Comparison of ENCODE assay signal across 23 mouse cellular contexts in genomic region chr11:94615494-94615893, GRCm38 (mm10). TPM values are rescaled to one million over a fixed set of nuclear protein-coding genes. Genes with fewer than 3 reads are reported as not detected.
DNase-seq lines count a peak whose midpoint lies in the region; ATAC-seq lines count a peak whose summit lies in the region.
"Had no signal": no experiment of that assay in that cellular context is flagged by ENCODE, and none has a peak within 500 bp of the region (broad histone marks: within the 10 kb centered on the region; RNA-seq: fewer than 3 reads in every experiment).

No protein-coding gene starts in this region.

- H3K27me3 ChIP-seq in forebrain, embryonic 14.5 days (replicated peaks; ENCODE audit: control insufficient read depth, insufficient read depth, low read length) = no peaks in the 10 kb centered on the region
- H3K27me3 ChIP-seq in forebrain, embryonic 12.5 days = peaks cover 3% of the 10 kb centered on the region; the same call in 1 of the 2 replicates
- H3K27me3 ChIP-seq in midbrain, embryonic 12.5 days = peaks cover 21% of the 10 kb centered on the region
- H3K27me3 ChIP-seq: embryonic facial prominence, embryonic 12.5 days had no signal

- H3K9me3 ChIP-seq in forebrain, embryonic 14.5 days (replicated peaks; ENCODE audit: control insufficient read depth, low read length) = no peaks in the 10 kb centered on the region
- peaks cover 3% of the 10 kb centered on the region; the same call in 1 of the 2 replicates for H3K9me3 ChIP-seq in forebrain, embryonic 12.5 days
- H3K9me3 ChIP-seq in midbrain, embryonic 12.5 days = no peaks in the 10 kb centered on the region
- H3K9me3 ChIP-seq: embryonic facial prominence, embryonic 12.5 days; limb, embryonic 13.5 days had no signal

- 25% methylated on average over 4 of the region's 4 CpGs for WGBS in forebrain, embryonic 14.5 days
- WGBS in forebrain, embryonic 12.5 days = 22% methylated on average over 4 of the region's 4 CpGs
- WGBS in midbrain, embryonic 12.5 days = 19% methylated on average over 4 of the region's 4 CpGs

- no peak overlapping the region for H3K9ac ChIP-seq in forebrain, embryonic 14.5 days (ENCODE audit: low read length)
- H3K9ac ChIP-seq in forebrain, embryonic 12.5 days = no peak overlapping the region
- H3K9ac ChIP-seq in midbrain, embryonic 12.5 days (replicated peaks) = no peak overlapping the region
- H3K9ac ChIP-seq: embryonic facial prominence, embryonic 12.5 days; forebrain, postnatal 0 days; hindbrain, embryonic 14.5 days; limb, embryonic 13.5 days; liver, embryonic 14.5 days; lung, embryonic 14.5 days had no signal

- H3K4me3 ChIP-seq in forebrain, embryonic 14.5 days (ENCODE audit: low read depth, low read length) = no peak overlapping the region
- no peak overlapping the region for H3K4me3 ChIP-seq in forebrain, embryonic 12.5 days (replicated peaks)
- H3K4me3 ChIP-seq in midbrain, embryonic 12.5 days = no peak overlapping the region
- H3K4me3 ChIP-seq: embryonic facial prominence, embryonic 12.5 days; limb, embryonic 13.5 days had no signal

- no peak for ATAC-seq in forebrain, embryonic 14.5 days
- ATAC-seq in forebrain, embryonic 12.5 days (ENCODE audit: low FRiP score) = no peak
- ATAC-seq in midbrain, embryonic 12.5 days (ENCODE audit: low FRiP score, low read depth) = peak; percentile 52; the same call in 1 of the 2 replicates
- ATAC-seq: forebrain, postnatal 0 days had no signal

- H3K4me1 ChIP-seq in forebrain, embryonic 14.5 days (ENCODE audit: control insufficient read depth, insufficient read depth, low read length) = no peaks in the 10 kb centered on the region
- peaks cover 7% of the 10 kb centered on the region; the same call in 1 of the 2 replicates for H3K4me1 ChIP-seq in forebrain, embryonic 12.5 days
- peaks cover 4% of the 10 kb centered on the region; the same call in 1 of the 2 replicates for H3K4me1 ChIP-seq in midbrain, embryonic 12.5 days
- H3K4me1 ChIP-seq: embryonic facial prominence, embryonic 12.5 days; limb, embryonic 13.5 days had no signal

- H3K27ac ChIP-seq in forebrain, embryonic 14.5 days (ENCODE audit: low read depth, low read length) = no peak overlapping the region
- no peak overlapping the region for H3K27ac ChIP-seq in forebrain, embryonic 12.5 days
- H3K27ac ChIP-seq in midbrain, embryonic 12.5 days (replicated peaks) = no peak overlapping the region
- H3K27ac ChIP-seq: embryonic facial prominence, embryonic 12.5 days; hindbrain, embryonic 14.5 days; kidney, postnatal 0 days; limb, embryonic 13.5 days; liver, embryonic 14.5 days; stomach, postnatal 0 days had no signal

- DNase-seq in forebrain, embryonic 14.5 days (ENCODE audit: low spot score) = peak; percentile 24
- DNase-seq in testis, postnatal 14 days (ENCODE audit: low spot score) = peak; percentile 60
- DNase-seq in testis, postnatal 10 days (ENCODE audit: low spot score) = no peak
- DNase-seq in retina, postnatal 1 day = peak; percentile 67
- no peak for DNase-seq in urinary bladder, postnatal 14 days (ENCODE audit: low spot score)
- DNase-seq in thymus, postnatal 10 days (ENCODE audit: low spot score in 2 of 2) = no peak
- DNase-seq: adrenal gland, postnatal 36 days; cerebellum, adult 18-20 months; cerebellum, postnatal 14 days; forebrain, postnatal 0 days; gastrocnemius, postnatal 14 days; kidney, adult 2 months; lung, embryonic 14.5 days; lung, postnatal 4 days; thymus, postnatal 25 days had no signal

- H3K4me2 ChIP-seq in forebrain, embryonic 14.5 days (ENCODE audit: low read length) = no peak overlapping the region
- H3K4me2 ChIP-seq in forebrain, embryonic 12.5 days = no peak overlapping the region
- no peak overlapping the region for H3K4me2 ChIP-seq in midbrain, embryonic 12.5 days (replicated peaks)
- H3K4me2 ChIP-seq: embryonic facial prominence, embryonic 12.5 days; hindbrain, embryonic 14.5 days; limb, embryonic 13.5 days; lung, embryonic 14.5 days had no signal

- no peaks in the 10 kb centered on the region for H3K36me3 ChIP-seq in forebrain, embryonic 14.5 days (ENCODE audit: control insufficient read depth, insufficient read depth, low read length)
- H3K36me3 ChIP-seq in forebrain, embryonic 12.5 days (replicated peaks) = no peaks in the 10 kb centered on the region
- H3K36me3 ChIP-seq in midbrain, embryonic 12.5 days = no peaks in the 10 kb centered on the region
- H3K36me3 ChIP-seq: embryonic facial prominence, embryonic 12.5 days; limb, embryonic 13.5 days had no signal

RNA-seq across cellular contexts. Expression of gene Acsf2, which starts 13.8 kb away (rescaled TPM):
- 2.1 and 2.3 TPM in 2 replicates for polyA plus RNA-seq in forebrain, embryonic 14.5 days (2014; fragmentation: Nextera tagmentation; extraction: Ambion mirVana)
- 3.5 and 4.0 TPM in 2 replicates for polyA plus RNA-seq in forebrain, embryonic 12.5 days (2016; fragmentation: Nextera tagmentation; extraction: Ambion mirVana)
- 3.1 and 3.7 TPM in 2 replicates for polyA plus RNA-seq in midbrain, embryonic 12.5 days (2016; fragmentation: Nextera tagmentation; extraction: Ambion mirVana)

RNA-seq across cellular contexts. Expression of gene Lrrc59, which starts 14.1 kb away (rescaled TPM):
- polyA plus RNA-seq in forebrain, embryonic 14.5 days (2014; fragmentation: Nextera tagmentation; extraction: Ambion mirVana) = 120 and 137 TPM in 2 replicates
- 218 and 229 TPM in 2 replicates for polyA plus RNA-seq in forebrain, embryonic 12.5 days (2016; fragmentation: Nextera tagmentation; extraction: Ambion mirVana)
- polyA plus RNA-seq in midbrain, embryonic 12.5 days (2016; fragmentation: Nextera tagmentation; extraction: Ambion mirVana) = 215 and 222 TPM in 2 replicates

RNA-seq across cellular contexts. Expression of gene Mrpl27, which starts 38.1 kb away (rescaled TPM):
- 100 and 111 TPM in 2 replicates for polyA plus RNA-seq in forebrain, embryonic 14.5 days (2014; fragmentation: Nextera tagmentation; extraction: Ambion mirVana)
- 125 and 136 TPM in 2 replicates for polyA plus RNA-seq in forebrain, embryonic 12.5 days (2016; fragmentation: Nextera tagmentation; extraction: Ambion mirVana)
- polyA plus RNA-seq in midbrain, embryonic 12.5 days (2016; fragmentation: Nextera tagmentation; extraction: Ambion mirVana) = 130 and 131 TPM in 2 replicates

RNA-seq across cellular contexts. Expression of gene Eme1, which starts 38.3 kb away (rescaled TPM):
- 11.3 and 13.6 TPM in 2 replicates for polyA plus RNA-seq in forebrain, embryonic 14.5 days (2014; fragmentation: Nextera tagmentation; extraction: Ambion mirVana)
- polyA plus RNA-seq in forebrain, embryonic 12.5 days (2016; fragmentation: Nextera tagmentation; extraction: Ambion mirVana) = 40.5 and 43.6 TPM in 2 replicates
- 32.9 and 33.5 TPM in 2 replicates for polyA plus RNA-seq in midbrain, embryonic 12.5 days (2016; fragmentation: Nextera tagmentation; extraction: Ambion mirVana)

RNA-seq across cellular contexts. Expression of gene Chad, which starts 50.6 kb away (rescaled TPM):
- polyA plus RNA-seq in forebrain, embryonic 14.5 days (2014; fragmentation: Nextera tagmentation; extraction: Ambion mirVana) = 0.17 TPM in 2 replicates
- polyA plus RNA-seq in forebrain, embryonic 12.5 days (2016; fragmentation: Nextera tagmentation; extraction: Ambion mirVana) = 0.69 TPM in 1 of 2 replicates, not detected in the other
- polyA plus RNA-seq in midbrain, embryonic 12.5 days (2016; fragmentation: Nextera tagmentation; extraction: Ambion mirVana) = 0.31 and 0.45 TPM in 2 replicates

Comparison
In these comparisons a context has a peak if more than half of its experiments do, and no peak if none do; other contexts are left out.
1. DNase-seq: peak in forebrain, embryonic 14.5 days (single experiment), testis, postnatal 14 days (single experiment) and retina, postnatal 1 day (single experiment); none in testis, postnatal 10 days (single experiment), urinary bladder, postnatal 14 days (single experiment) and thymus, postnatal 10 days (0 of 2).